Mouse (Mus musculus): ENCODE results near the gene Tbcb.
"Not testable (repeated sequence)": the region's sequence is repeated elsewhere in the genome, so short reads cannot be mapped to it uniquely, and the experiment has no call there.

Tbcb gene

GRCm38 (mm10) chr7:30222205-30222604, 9.9 kb downstream of the Tbcb start:
- no peak for DNase-seq (ENCODE audit: low read depth, low spot score)

- DNase-seq (ENCODE audit: low read depth, low spot score) = no peak
These were observed 10.6 kb downstream of the Tbcb start for GRCm38 (mm10) chr7:30221433-30221832.

- DNase-seq (ENCODE audit: low read depth, low spot score) = no peak
These were observed 12.1 kb downstream of the Tbcb start for GRCm38 (mm10) chr7:30220008-30220356.

GRCm38 (mm10) chr7:30219293-30220007, 12.6 kb downstream of the Tbcb start:
- peak; percentile 91 for DNase-seq (ENCODE audit: low read depth, low spot score)

- no peak for DNase-seq (ENCODE audit: low read depth, low spot score)
These were observed 14.8 kb downstream of the Tbcb start for GRCm38 (mm10) chr7:30217277-30217676.

- peak; percentile 93 for DNase-seq (ENCODE audit: low read depth, low spot score)
These were observed 15.3 kb downstream of the Tbcb start for GRCm38 (mm10) chr7:30216723-30217151.

GRCm38 (mm10) chr7:30215875-30216274, 16.2 kb downstream of the Tbcb start:
- DNase-seq (ENCODE audit: low read depth, low spot score) = peak; percentile 72

- no peak for DNase-seq (ENCODE audit: low read depth, low spot score)
These were observed 18.2 kb downstream of the Tbcb start for GRCm38 (mm10) chr7:30213881-30214280.

GRCm38 (mm10) chr7:30211025-30211424, 21.0 kb downstream of the Tbcb start:
- peak; percentile 68 for DNase-seq (ENCODE audit: low read depth, low spot score)

GRCm38 (mm10) chr7:30206364-30206763, 25.7 kb downstream of the Tbcb start:
- DNase-seq (ENCODE audit: low read depth, low spot score) = not testable (repeated sequence)

GRCm38 (mm10) chr7:30205383-30205782, 26.7 kb downstream of the Tbcb start:
- DNase-seq (ENCODE audit: low read depth, low spot score) = peak; percentile 70

- DNase-seq (ENCODE audit: low read depth, low spot score) = peak; percentile 48
These were observed 27.7 kb downstream of the Tbcb start for GRCm38 (mm10) chr7:30204380-30204779.

GRCm38 (mm10) chr7:30202895-30203690, 29.0 kb downstream of the Tbcb start:
- DNase-seq (ENCODE audit: low read depth, low spot score) = no peak

- not testable (repeated sequence) for DNase-seq (ENCODE audit: low read depth, low spot score)
These were observed 31.4 kb downstream of the Tbcb start for GRCm38 (mm10) chr7:30200661-30201060.

- DNase-seq (ENCODE audit: low read depth, low spot score) = no peak
These were observed 31.9 kb downstream of the Tbcb start for GRCm38 (mm10) chr7:30200200-30200599.

- peak; percentile 73 for DNase-seq (ENCODE audit: low read depth, low spot score)
These were observed 32.5 kb downstream of the Tbcb start for GRCm38 (mm10) chr7:30199498-30200139.

- DNase-seq (ENCODE audit: low read depth, low spot score) = peak; percentile 94
These were observed 33.5 kb downstream of the Tbcb start, which contains the start of gene Capns1 for GRCm38 (mm10) chr7:30198481-30198971. Capns1 (minus strand) TSS chr7:30198811.

- DNase-seq (ENCODE audit: low read depth, low spot score) = peak; percentile 90
These were observed 34.4 kb downstream of the Tbcb start for GRCm38 (mm10) chr7:30197592-30198129.

- DNase-seq (ENCODE audit: low read depth, low spot score) = peak; percentile 71
These were observed 35.9 kb downstream of the Tbcb start for GRCm38 (mm10) chr7:30196171-30196570.

GRCm38 (mm10) chr7:30195461-30195860, 36.6 kb downstream of the Tbcb start:
- no peak for DNase-seq (ENCODE audit: low read depth, low spot score)

GRCm38 (mm10) chr7:30194884-30195283, 37.2 kb downstream of the Tbcb start:
- DNase-seq (ENCODE audit: low read depth, low spot score) = peak; percentile 98
